Mouse (Mus musculus): Measurements from ENCODE around the gene Rsph10b.

Gene Rsph10b

DNA sequence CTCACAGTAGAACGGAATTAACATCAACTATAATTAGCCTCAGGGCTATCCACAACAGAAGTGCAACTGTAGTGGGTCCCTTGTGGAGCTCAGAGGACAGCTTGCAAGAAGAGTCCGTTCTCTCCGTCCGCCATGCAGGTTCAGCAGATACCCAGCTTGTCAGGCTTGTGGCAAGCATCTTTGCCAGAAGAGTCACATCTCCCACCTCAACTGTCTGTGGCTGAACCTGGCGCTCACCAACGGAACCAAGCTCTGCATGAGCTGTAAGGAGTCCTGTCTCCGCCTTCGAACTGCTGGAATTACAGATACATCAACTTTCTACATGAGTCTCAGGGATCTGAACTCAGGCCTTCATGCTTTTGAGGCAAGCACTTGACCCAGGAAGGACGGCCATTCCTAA, 3.3 kb downstream of the Rsph10b start:
- DNase-seq (ENCODE audit: low read depth, low spot score) = no peak

- DNase-seq (ENCODE audit: low read depth, low spot score) = no peak
Observed at GRCm38 (mm10) chr5:143941588-143941987, 8.8 kb downstream of the Rsph10b start.

DNA sequence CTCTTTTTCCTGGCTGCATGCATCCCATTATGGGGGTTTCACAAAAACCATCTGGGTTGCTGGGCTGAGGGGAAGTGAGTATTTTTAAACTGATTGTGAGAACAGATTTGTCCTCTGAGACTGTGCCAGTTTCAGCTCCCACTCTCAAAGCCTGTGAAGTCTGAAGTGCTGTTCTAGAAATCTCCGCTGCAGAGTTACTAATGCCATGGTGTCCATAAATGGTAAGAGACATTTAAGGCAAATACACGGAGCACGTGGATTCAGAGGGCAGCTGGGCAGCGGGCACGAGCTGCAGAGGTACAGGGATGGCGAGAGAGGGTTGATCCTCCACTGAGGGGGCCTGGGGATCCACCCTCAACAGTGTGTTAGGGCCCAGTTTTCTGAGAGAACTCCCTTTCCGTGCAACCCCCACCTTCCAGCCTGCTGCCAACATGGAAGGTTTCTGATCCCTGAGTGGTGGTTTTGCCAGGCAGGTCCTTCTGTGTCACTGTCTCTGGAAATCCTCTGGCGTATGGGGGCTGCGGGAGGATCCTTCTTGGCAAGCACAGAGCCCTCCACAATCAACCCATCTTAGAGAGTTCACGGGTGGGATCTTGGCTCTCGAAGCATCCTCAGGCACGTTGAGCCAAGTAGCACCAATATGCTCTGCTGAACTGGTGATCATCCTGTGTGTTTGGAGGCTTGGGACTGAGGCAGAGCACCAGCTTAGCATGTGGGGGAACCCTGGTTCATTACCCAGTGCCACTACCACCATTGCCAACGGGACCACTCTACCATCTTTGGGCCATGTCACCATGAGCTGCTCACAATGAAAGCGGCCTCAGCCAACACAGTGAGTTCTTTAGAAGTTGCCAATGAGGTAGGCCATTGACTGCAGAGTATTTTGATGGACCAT, 10.6 kb downstream of the Rsph10b start:
- DNase-seq (ENCODE audit: low read depth, low spot score) = no peak

- DNase-seq (ENCODE audit: low read depth, low spot score) = no peak
Observed at GRCm38 (mm10) chr5:143948361-143948760, 15.5 kb downstream of the Rsph10b start.

GRCm38 (mm10) chr5:143950016-143950415, 17.2 kb downstream of the Rsph10b start:
- no peak for DNase-seq (ENCODE audit: low read depth, low spot score)

- no peak for DNase-seq (ENCODE audit: low read depth, low spot score)
Observed at GRCm38 (mm10) chr5:143957101-143957500, 24.3 kb downstream of the Rsph10b start.

GRCm38 (mm10) chr5:143959551-143959950, 26.7 kb downstream of the Rsph10b start:
- no peak for DNase-seq (ENCODE audit: low read depth, low spot score)

- no peak for DNase-seq (ENCODE audit: low read depth, low spot score)
Observed at GRCm38 (mm10) chr5:143961176-143961575, 28.3 kb downstream of the Rsph10b start.

DNA sequence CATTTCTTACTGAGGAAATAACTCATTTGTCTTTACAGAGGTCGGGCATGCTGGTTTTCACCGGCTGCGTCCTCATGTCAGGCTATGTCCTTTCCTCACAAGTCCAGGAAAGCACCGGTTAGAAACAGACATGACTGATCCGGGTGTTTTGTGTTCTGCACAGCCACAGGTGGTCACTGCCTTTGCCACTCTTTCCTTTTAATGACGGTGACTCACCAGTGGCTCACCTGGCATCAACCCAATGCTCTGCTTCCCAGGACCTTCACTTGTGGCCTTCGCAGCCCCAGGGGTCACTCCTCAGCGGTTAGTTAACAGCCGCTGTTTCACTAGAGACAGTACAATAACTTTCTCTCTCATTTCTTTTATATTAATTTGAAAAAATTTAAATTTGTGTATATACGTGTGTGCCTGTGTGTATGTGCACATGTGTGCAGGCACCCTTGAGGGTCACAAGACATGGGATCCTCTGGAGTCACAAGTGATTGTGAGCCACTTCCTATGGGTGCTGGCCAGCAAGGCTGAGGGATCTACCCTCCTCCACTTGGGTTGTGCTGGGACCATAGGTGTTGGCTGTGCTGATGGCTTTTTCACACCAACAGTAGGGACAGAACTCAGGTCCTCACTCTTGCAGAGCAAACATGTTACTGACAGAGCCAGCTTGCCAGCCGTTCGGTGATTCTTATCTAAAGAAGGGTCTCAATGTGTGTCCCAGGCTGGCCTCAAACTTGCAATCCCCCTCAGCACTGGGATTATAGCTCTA, 32.9 kb downstream of the Rsph10b start:
- no peak for DNase-seq (ENCODE audit: low read depth, low spot score)

DNA sequence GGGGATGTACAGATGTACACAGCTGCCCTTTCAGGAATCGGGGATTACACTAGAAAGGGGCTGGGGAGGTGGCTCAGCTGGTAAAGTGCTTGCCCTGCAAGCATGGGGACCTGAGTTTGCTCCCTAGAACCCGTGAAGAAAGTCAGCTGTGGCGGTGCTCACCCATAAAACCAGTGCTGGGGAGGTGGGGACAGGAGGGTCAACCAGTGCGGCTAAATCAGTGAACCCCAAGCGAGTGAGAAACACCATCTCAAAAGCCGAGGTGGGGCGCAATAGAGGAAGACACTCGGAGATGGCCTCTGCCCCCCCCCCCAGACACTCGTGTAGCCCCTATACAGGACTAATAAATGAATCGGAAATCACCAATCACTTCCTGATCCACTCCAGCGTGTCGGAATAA, 33.8 kb downstream of the Rsph10b start:
- no peak for DNase-seq (ENCODE audit: low read depth, low spot score)

GRCm38 (mm10) chr5:143972628-143973027, 39.8 kb downstream of the Rsph10b start:
- DNase-seq (ENCODE audit: low read depth, low spot score) = no peak

DNA sequence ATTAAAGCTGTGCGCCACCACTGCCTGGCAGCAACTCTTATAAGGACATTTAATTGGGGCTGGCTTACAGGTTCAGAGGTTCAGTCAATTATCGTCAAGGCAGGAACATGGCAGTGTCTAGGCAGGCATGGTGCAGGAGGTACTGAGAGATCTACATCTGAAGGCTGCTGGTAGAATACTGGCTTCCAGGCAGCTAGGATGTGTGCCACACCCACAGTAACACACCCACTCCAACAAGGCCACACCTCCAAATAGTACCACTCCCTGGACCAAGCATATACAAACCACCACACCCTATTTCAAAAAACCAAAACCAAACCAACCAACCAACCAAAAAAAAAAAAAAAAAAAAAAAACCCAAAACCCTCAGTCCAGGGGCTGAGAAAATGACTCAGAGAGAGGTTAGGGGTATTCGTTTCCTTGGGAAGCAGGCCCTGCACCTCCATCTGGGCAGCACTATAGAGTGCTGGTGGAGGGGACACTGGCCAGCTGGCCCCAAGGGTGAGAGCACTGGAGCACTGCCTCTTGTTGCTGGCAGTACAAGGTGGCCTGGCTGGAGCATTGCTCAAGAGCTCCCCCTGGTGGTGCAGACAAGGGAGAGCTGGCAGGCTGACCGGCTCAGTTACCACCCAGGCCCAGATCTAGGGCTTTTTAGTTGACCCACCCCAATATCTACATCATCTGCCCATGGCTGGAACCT, 42.2 kb downstream of the Rsph10b start:
- DNase-seq (ENCODE audit: low read depth, low spot score) = peak; percentile 76

GRCm38 (mm10) chr5:143975631-143975933, 42.7 kb downstream of the Rsph10b start:
- no peak for DNase-seq (ENCODE audit: low read depth, low spot score)

DNA sequence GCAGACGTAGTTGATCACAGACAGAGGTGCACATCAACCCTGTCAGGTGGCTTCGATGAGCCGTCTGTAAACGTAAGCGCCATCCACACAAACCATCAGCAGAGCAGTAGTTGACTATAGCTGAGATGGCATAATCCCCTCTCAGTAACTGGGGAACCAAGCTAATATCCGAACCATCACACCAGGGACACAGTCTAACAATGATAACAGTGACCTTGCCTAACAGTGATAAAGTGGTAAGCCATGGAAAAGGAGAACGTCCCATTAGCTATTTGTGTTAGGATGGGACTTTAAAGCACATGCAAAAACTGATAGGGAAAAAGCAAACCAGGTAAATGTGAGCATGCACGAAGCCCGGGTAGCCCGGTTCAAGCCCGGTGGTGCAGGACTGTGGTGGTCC, 43.4 kb downstream of the Rsph10b start:
- no peak for DNase-seq (ENCODE audit: low read depth, low spot score)

DNA sequence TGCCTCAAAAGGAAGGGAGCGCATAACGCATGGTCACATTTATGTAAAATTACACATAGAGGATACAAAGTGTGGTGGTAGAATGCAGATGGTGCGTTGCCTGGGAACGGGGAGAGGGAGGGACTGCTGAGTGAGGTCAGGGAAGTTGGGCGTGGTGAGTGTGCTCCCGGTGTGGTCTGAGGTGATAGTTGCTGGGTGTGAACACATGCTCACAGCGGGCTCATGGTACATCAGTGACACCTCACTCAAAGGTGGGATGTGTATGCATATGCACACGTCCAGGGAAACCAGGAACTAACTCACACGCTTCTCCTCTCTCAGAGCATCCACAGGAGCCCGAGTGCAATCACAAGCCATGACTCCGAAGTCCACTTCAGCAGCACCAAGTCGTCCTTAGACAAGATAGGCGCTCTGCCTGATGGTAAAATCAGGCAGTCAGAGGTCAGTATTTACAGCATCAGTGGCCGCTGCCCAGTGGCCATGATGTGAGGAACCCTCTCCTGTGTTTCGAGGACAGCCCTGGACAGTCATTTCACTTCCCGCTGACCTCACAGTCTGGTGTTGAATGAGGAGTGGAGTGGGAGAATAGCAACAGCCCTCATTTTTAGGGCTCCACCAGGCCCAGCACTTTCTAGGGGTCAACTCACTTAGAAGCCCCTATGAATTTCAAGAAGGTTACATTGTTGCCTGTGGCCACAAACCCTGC, 44.0 kb downstream of the Rsph10b start:
- no peak for DNase-seq (ENCODE audit: low read depth, low spot score)

GRCm38 (mm10) chr5:143980858-143981257, 48.0 kb downstream of the Rsph10b start:
- DNase-seq (ENCODE audit: low read depth, low spot score) = no peak

- DNase-seq (ENCODE audit: low read depth, low spot score) = no peak
Observed at GRCm38 (mm10) chr5:143982361-143982760, 49.5 kb downstream of the Rsph10b start.

DNA sequence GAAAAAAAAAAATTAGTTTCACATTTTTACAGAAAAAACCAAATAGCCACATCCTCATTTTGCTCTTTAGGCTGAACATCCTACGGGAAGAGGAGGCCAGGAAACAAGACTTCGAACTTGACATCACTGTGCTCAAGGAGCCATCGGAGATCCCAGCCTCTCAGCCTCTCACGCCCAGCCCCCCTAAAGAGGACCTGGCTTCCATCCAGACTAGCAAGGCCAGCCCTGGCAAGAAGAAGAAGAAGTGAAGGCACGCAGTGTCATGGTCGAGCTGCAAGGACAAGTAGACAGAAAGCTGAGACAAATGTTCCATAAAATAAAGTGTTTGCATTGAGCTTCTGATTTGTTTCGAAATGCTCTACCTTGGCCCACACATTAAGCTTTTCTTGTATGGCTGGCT, 52.5 kb downstream of the Rsph10b start:
- DNase-seq (ENCODE audit: low read depth, low spot score) = no peak

DNA sequence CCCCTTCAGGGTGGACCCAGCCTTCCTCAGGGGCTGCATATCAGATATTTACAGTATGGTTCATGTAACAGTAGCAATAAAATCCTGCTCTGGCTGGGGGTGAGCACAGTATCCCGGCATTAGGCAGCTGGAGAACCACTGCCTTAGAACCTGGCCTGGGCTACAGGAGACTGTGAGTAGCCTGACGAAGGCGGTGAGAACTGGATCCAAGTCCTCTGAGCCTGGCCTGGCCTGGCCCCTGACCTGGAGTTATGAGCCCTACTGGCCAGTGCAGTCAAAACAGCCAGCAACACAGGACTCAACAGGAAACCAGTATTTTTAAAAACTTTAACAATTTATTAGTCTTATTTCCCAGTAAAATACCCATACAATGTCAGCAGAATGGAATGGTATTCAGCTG, 54.8 kb downstream of the Rsph10b start:
- no peak for DNase-seq (ENCODE audit: low read depth, low spot score)

DNA sequence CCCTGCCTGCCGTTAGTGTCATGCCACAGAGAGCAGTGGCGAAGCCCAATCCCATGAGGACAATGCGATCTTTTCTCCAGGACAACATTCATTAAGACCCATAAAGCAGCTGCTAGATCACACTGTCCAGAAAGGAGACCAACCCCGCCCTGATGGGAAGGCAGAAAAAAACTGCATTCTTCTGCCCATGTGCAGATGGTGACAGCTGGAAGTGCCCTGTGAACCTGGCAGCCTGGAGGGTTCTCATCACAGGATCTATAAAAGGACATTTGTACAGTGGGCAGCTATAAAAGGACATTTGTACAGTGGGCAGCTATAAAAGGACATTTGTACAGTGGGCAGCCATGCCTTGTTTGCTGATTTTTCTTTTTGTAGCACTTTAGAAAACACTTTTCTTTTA, 56.2 kb downstream of the Rsph10b start:
- no peak for DNase-seq (ENCODE audit: low read depth, low spot score)

GRCm38 (mm10) chr5:143990086-143990485, 57.3 kb downstream of the Rsph10b start:
- no peak for DNase-seq (ENCODE audit: low read depth, low spot score)

- DNase-seq (ENCODE audit: low read depth, low spot score) = no peak
Observed at GRCm38 (mm10) chr5:143992661-143993060, 59.8 kb downstream of the Rsph10b start.
